In genomic region chr10:50062716-50063115, GRCm38 (mm10) we compare ENCODE assay signal across 13 mouse cellular contexts.
"Had no signal": no experiment of that assay in that cellular context is flagged by ENCODE, and none has a peak within 500 bp of the region (broad histone marks: within the 10 kb centered on the region; RNA-seq: fewer than 3 reads in every experiment).

No protein-coding gene starts in this region.

- DNase-seq: kidney, adult 2 months; kidney, postnatal 25 days; lung, adult 2 months; lung, postnatal 36 days; right cerebral cortex, postnatal 4 days; thymus, adult 2 months; thymus, postnatal 36 days had no signal

- H3K27ac ChIP-seq: limb, embryonic 10.5 days; liver, embryonic 15.5 days; midbrain, embryonic 13.5 days; stomach, embryonic 15.5 days had no signal

- H3K4me2 ChIP-seq: liver, embryonic 11.5 days; liver, embryonic 15.5 days; midbrain, embryonic 13.5 days; stomach, embryonic 15.5 days had no signal

- H3K36me3 ChIP-seq: limb, embryonic 10.5 days; liver, embryonic 15.5 days; midbrain, embryonic 13.5 days; stomach, embryonic 15.5 days had no signal

- H3K9me3 ChIP-seq: limb, embryonic 10.5 days; liver, embryonic 15.5 days; midbrain, embryonic 13.5 days; stomach, embryonic 15.5 days had no signal

- H3K4me1 ChIP-seq: limb, embryonic 10.5 days; liver, embryonic 15.5 days; midbrain, embryonic 13.5 days; stomach, embryonic 15.5 days had no signal

- H3K4me3 ChIP-seq: limb, embryonic 10.5 days; liver, embryonic 15.5 days; midbrain, embryonic 13.5 days; stomach, embryonic 15.5 days had no signal

- ATAC-seq: lung, postnatal 0 days; midbrain, embryonic 13.5 days had no signal

- H3K27me3 ChIP-seq: liver, embryonic 15.5 days; midbrain, embryonic 13.5 days; stomach, embryonic 15.5 days had no signal

- H3K9ac ChIP-seq: liver, embryonic 15.5 days; midbrain, embryonic 13.5 days; stomach, embryonic 15.5 days had no signal
